Comparison of ENCODE assay signal across 8 mouse cellular contexts in the genomic region with DNA sequence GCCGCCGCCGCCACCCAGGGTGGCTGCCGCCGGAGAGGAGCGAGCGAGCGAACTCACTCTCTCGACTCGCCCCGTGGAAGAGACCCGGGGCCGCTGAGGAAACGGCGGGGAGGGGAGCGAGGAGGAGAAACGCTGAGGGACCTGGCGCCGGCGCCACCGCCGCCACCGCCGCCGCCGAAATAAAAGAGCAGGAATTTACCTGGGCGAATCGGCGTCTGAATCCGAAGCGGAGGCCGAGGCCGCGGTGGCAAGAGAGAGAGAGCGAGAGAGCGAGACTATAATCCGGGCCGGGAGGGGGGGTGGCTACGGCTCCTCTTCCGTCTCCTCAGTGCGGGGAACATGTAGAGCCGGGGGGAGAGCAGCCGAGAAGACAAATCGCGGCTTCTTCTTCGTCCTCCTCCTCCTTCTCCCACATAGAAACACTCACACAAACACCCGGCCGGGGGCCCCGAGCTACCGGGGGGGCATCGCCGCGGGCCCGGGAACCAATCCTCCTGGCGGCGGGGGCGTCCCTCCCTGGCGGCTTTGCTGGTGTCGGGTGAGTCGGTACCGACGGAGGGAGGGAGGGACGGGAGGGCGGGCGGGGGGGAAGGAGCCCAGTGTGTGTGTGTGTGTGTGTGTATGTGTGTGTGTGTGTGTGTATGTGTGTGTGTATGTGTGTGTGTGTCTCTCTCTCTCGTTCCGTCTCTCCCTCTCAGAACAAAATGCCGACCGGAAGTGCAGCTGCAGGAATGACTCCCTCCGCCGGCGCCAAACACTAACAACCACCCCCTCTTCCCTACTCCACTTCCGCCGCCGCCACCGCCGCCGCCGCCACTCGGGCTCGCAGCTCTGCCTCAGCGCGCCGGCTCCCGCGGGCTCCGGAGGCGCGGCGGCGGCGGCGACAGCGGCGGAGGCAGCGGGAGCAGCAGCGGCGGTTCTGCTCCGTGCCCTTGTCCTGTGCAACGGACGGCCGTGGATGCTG. TPM values are rescaled to one million over a fixed set of nuclear protein-coding genes. Genes with fewer than 3 reads are reported as not detected.
DNase-seq lines count a peak whose midpoint lies in the region; ATAC-seq and TF ChIP-seq lines count a peak whose summit lies in the region.

A gene (minus strand): TSS at position 538 of the 964 bp plus-strand sequence.

- peak within 1 kb of the TSS; percentile 86 for H3K4me3 ChIP-seq in bone marrow, adult 2 months (replicated peaks; ENCODE audit: control insufficient read depth, low read depth, low read length)
- peak within 1 kb of the TSS; percentile 98 for H3K4me3 ChIP-seq in embryonic facial prominence, embryonic 14.5 days (ENCODE audit: low read depth, low read length)
- H3K4me3 ChIP-seq in limb, embryonic 13.5 days = peak within 1 kb of the TSS; percentile 96
- H3K4me3 ChIP-seq in midbrain, embryonic 15.5 days = peak within 1 kb of the TSS; percentile 74

- H3K27me3 ChIP-seq in embryonic facial prominence, embryonic 14.5 days (replicated peaks; ENCODE audit: control insufficient read depth, insufficient read depth, low read length) = no peaks in the 10 kb centered on the region
- no peaks in the 10 kb centered on the region for H3K27me3 ChIP-seq in limb, embryonic 13.5 days
- no peaks in the 10 kb centered on the region for H3K27me3 ChIP-seq in midbrain, embryonic 15.5 days (replicated peaks)

- H3K36me3 ChIP-seq in embryonic facial prominence, embryonic 14.5 days (ENCODE audit: control insufficient read depth, insufficient read depth, low read length) = no peaks in the 10 kb centered on the region
- no peaks in the 10 kb centered on the region for H3K36me3 ChIP-seq in limb, embryonic 13.5 days
- H3K36me3 ChIP-seq in midbrain, embryonic 15.5 days (replicated peaks) = no peaks in the 10 kb centered on the region

- no peaks in the 10 kb centered on the region for H3K9me3 ChIP-seq in embryonic facial prominence, embryonic 14.5 days (ENCODE audit: control insufficient read depth, low read length)
- H3K9me3 ChIP-seq in limb, embryonic 13.5 days = no peaks in the 10 kb centered on the region
- H3K9me3 ChIP-seq in midbrain, embryonic 15.5 days = no peaks in the 10 kb centered on the region

- peak; percentile 89 for ATAC-seq in embryonic facial prominence, embryonic 14.5 days (ENCODE audit: low read depth)
- peak; percentile 91 for ATAC-seq in limb, embryonic 13.5 days (ENCODE audit: low FRiP score, low read depth)
- peak; percentile 94 for ATAC-seq in midbrain, embryonic 15.5 days (replicated peaks)

- peak; percentile 51 for TF ChIP-seq POLR2A in bone marrow, adult 2 months (IDR thresholded peaks at IDR 0.05; ENCODE audit: borderline replicate concordance, control insufficient read depth, low read depth, low read length)

- WGBS in bone marrow, adult 2 months = under 1% methylated on average over 96 of the region's 102 CpGs
- WGBS in embryonic facial prominence, embryonic 14.5 days = under 1% methylated on average over 60 of the region's 102 CpGs
- under 1% methylated on average over 77 of the region's 102 CpGs for WGBS in limb, embryonic 13.5 days
- under 1% methylated on average over 87 of the region's 102 CpGs for WGBS in midbrain, embryonic 15.5 days

- peak; percentile 95 for DNase-seq in 416B (ENCODE audit: low read depth)
- peak; percentile 98 for DNase-seq in embryonic facial prominence, embryonic 14.5 days (ENCODE audit: low spot score)
- peak; percentile 91 for DNase-seq in heart, adult 8-10 months (ENCODE audit: low spot score)
- DNase-seq in kidney, adult 9 months = peak; percentile 93
- peak; percentile 83 to 84 for DNase-seq in spleen, adult 18-20 months

- peak within 1 kb of the TSS; percentile 99 for H3K9ac ChIP-seq in embryonic facial prominence, embryonic 14.5 days (ENCODE audit: low read depth, low read length)
- peak within 1 kb of the TSS; percentile 100 for H3K9ac ChIP-seq in limb, embryonic 13.5 days
- peak within 1 kb of the TSS; percentile 91 for H3K9ac ChIP-seq in midbrain, embryonic 15.5 days

- no peaks in the 10 kb centered on the region; the same call in 1 of the 2 replicates for H3K4me1 ChIP-seq in bone marrow, adult 2 months (ENCODE audit: control insufficient read depth, insufficient read depth, low read length)
- peaks cover 15% of the 10 kb centered on the region for H3K4me1 ChIP-seq in embryonic facial prominence, embryonic 14.5 days (ENCODE audit: control insufficient read depth, insufficient read depth, low read length)
- H3K4me1 ChIP-seq in limb, embryonic 13.5 days = peaks cover 23% of the 10 kb centered on the region
- H3K4me1 ChIP-seq in midbrain, embryonic 15.5 days = peaks cover 39% of the 10 kb centered on the region

- H3K4me2 ChIP-seq in embryonic facial prominence, embryonic 14.5 days (ENCODE audit: low read depth, low read length) = peak within 1 kb of the TSS; percentile 98
- H3K4me2 ChIP-seq in limb, embryonic 13.5 days (replicated peaks) = peak within 1 kb of the TSS; percentile 97
- peak within 1 kb of the TSS; percentile 98 for H3K4me2 ChIP-seq in midbrain, embryonic 15.5 days

- H3K27ac ChIP-seq in bone marrow, adult 2 months (ENCODE audit: control insufficient read depth, insufficient read depth, low read depth, low read length, poor library complexity) = peak within 1 kb of the TSS; percentile 99
- H3K27ac ChIP-seq in embryonic facial prominence, embryonic 14.5 days (replicated peaks; ENCODE audit: low read depth, low read length) = peak within 1 kb of the TSS; percentile 100
- peak within 1 kb of the TSS; percentile 99 for H3K27ac ChIP-seq in limb, embryonic 13.5 days
- H3K27ac ChIP-seq in midbrain, embryonic 15.5 days = peak within 1 kb of the TSS; percentile 99

- no peak for TF ChIP-seq CTCF in bone marrow, adult 2 months (IDR thresholded peaks at IDR 0.05; ENCODE audit: control insufficient read depth, insufficient read depth, low read length)

RNA-seq across cellular contexts. Expression of the gene that starts here (rescaled TPM):
- 15.1 and 23.7 TPM in 2 replicates for polyA plus RNA-seq in bone marrow, adult 2 months (2011; ENCODE audit: insufficient read depth, insufficient read length, low replicate concordance, missing spikeins)
- 20.3 and 20.9 TPM in 2 replicates for polyA plus RNA-seq in embryonic facial prominence, embryonic 14.5 days (2014; fragmentation: Nextera tagmentation; extraction: Ambion mirVana)
- total RNA-seq in heart, adult 8-10 months (2022) = 10 to 100 TPM; 26.0 to 30.2 (median 27.5) TPM
- polyA plus RNA-seq in limb, embryonic 13.5 days (2015; fragmentation: Nextera tagmentation; extraction: Ambion mirVana) = 20.8 and 21.0 TPM in 2 replicates
- 15.1 and 15.4 TPM in 2 replicates for polyA plus RNA-seq in midbrain, embryonic 15.5 days (2015; fragmentation: Nextera tagmentation; extraction: Ambion mirVana)

Comparison
In these comparisons a context has a peak if more than half of its experiments do, and no peak if none do; other contexts are left out.
1. Peak in every context shown above with its lines: DNase-seq, ATAC-seq, H3K4me3 ChIP-seq and H3K27ac ChIP-seq.